Mouse (Mus musculus) thymus, adult 2 months (tissue): ENCODE data around the gene Rgs6. TPM values are rescaled to one million over a fixed set of nuclear protein-coding genes. Genes with fewer than 3 reads are reported as not detected.

Experiments used
- DNase-seq: peaks from one replicate; pipeline ENCODE4 v3.0.0; 2021
- H3K27ac ChIP-seq: fragments of 200-500 bp; 2 replicates; pipeline ENCODE4 v1.5.1; 2012; ENCODE audit warnings: low read length, control low read depth; ENCODE audit not compliant: control insufficient read depth, insufficient read depth
- H3K27me3 ChIP-seq: fragments of 200-500 bp; 2 replicates; pipeline ENCODE4 v1.6.1; 2012; ENCODE audit warnings: mild to moderate bottlenecking, low read length, moderate library complexity, mixed read lengths; ENCODE audit not compliant: control insufficient read depth, insufficient read depth
- H3K36me3 ChIP-seq: fragments of 200-500 bp; 2 replicates; pipeline ENCODE4 v1.6.1; 2012; ENCODE audit warnings: mild to moderate bottlenecking, low read length, moderate library complexity; ENCODE audit not compliant: control insufficient read depth, insufficient read depth
- H3K4me1 ChIP-seq: fragments of 200-500 bp; replicated peaks from 2 replicates; pipeline ENCODE4 v1.6.1; 2012; ENCODE audit warnings: low read length; ENCODE audit not compliant: control insufficient read depth, insufficient read depth
- H3K4me3 ChIP-seq: fragments of 200-500 bp; 2 replicates; pipeline ENCODE4 v1.5.1; 2012; ENCODE audit warnings: mild to moderate bottlenecking, low read length, control low read depth, moderate library complexity; ENCODE audit not compliant: control insufficient read depth, insufficient read depth
- CTCF ChIP-seq: fragments of 200-500 bp; IDR thresholded peaks from 2 replicates; pipeline ENCODE4 v1.5.1; 2012; ENCODE audit warnings: mild to moderate bottlenecking, control low read depth, low read length, moderate library complexity, borderline replicate concordance; ENCODE audit not compliant: control insufficient read depth, poor library complexity, insufficient read depth; ENCODE audit errors: extremely low read depth
- POLR2A ChIP-seq: fragments of 200-500 bp; IDR thresholded peaks from 2 replicates; pipeline ENCODE4 v1.6.1; 2012; ENCODE audit warnings: mild to moderate bottlenecking, low read length, control low read depth, moderate library complexity; ENCODE audit not compliant: control insufficient read depth, poor library complexity, insufficient read depth; ENCODE audit errors: extremely low read depth
- WGBS: fragments of 180-500 bp; shearing (Covaris S2); methylation state at CpG from one replicate; pipeline ENCODE4 v1.1.7; 2018; 5-methylcytosine and 5-hydroxymethylcytosine counted together
- polyA plus RNA-seq: library from polyadenylated mRNA; depleted of rRNA; stranded (reverse); fragments of >200 nt; gene quantifications from 2 replicates; pipeline ENCODE4 v1.2.3, GENCODE M21; 2012

The Rgs6 gene
- polyA plus RNA-seq, 1 experiment, result 0.46 TPM

DNA sequence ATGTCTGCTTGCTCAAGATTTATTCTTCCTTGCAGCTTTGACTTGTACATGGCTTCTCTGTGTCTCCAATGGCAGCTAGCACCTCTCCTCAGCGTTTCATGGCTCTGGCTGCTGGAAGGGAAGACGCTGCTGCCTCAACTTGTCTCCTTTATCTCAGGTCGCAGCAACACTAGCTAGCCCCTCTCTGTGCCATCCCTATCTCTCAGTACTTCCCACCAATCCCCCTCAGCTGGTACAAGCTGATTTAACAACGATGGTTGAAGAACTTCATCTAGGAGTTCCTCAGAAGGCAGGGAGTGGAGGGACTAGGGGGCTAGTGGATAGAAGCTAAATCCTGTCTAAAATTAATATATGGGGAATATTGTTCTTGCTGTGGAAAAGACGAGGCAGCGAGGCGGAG is 503.9 kb downstream of the Rgs6 start:
- Histone ChIP-seq H3K36me3 (no peaks in the 10 kb centered on the region), H3K27ac (no peak overlapping the region), H3K4me1 (no peaks in the 10 kb centered on the region), H3K27me3 (no peaks in the 10 kb centered on the region), H3K4me3 (no peak overlapping the region)
- TF ChIP-seq CTCF (no peak), POLR2A (no peak)
- WGBS, result 88% methylated on average over 7 of the region's 7 CpGs
- DNase-seq, result no peak

DNA sequence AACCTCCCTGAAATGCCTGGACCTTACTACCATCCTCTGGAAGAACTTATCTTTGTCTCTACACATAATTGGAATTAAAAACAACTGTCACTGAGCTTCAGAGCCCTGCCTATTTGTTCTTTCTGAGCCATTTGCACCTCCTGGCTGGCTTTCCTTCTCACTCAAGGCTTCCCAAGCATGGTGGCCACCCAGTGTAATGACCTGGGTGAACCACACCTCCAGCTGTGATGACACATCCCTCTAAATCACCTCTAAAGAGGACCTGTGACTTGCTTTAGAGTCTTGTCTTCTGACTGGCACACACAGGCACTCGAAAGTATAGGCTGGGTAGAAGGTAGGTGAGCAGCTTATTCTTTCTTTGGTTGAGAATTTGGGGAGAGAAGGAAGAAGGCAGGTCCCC is 509.7 kb downstream of the Rgs6 start:
- no peak for DNase-seq
- no peak overlapping the region for H3K4me3 ChIP-seq
- WGBS, result 65% methylated on average over 1 of the region's 1 CpGs
- TF ChIP-seq CTCF (no peak), POLR2A (no peak)
- no peak overlapping the region for H3K27ac ChIP-seq
- no peaks in the 10 kb centered on the region for H3K4me1 ChIP-seq
- H3K36me3 ChIP-seq, result no peaks in the 10 kb centered on the region
- no peaks in the 10 kb centered on the region for H3K27me3 ChIP-seq

DNA sequence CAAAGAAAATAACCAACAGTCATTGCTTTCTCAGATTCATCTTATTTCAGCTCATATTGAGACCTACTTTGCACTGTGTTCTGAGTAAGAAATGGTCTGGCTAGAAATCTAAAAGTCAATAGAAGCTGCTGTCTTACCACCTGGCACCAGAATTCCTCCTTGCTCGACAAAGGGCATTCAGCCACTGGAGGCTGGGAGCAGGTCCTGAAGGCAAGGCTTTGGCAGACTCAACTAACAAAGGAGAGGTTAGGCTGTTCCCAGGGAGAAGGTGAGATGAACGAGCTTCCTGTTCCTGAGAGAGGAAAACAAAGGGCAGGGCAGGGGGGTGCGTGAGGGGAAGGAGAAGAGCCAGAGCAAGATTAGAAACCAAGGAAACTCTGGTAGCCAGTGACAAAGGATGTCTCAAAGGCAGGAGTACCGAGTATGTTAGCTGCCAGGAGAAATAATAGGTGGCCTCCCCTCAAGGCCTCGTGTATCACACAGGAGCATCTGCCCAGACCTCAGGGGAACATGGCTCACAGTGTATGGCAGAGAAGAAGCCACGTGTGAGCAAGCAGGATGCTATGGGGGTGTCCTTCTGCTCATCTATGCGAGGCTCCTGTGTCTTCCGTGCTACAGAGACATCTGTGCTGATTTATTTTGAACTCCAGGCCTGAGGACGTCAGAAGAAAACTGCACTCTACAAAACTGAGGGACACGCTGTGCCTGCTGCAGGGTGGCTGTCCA is 510.7 kb downstream of the Rgs6 start:
- H3K4me1 ChIP-seq, result no peaks in the 10 kb centered on the region
- H3K36me3 ChIP-seq, result no peaks in the 10 kb centered on the region
- no peak overlapping the region for H3K27ac ChIP-seq
- H3K4me3 ChIP-seq, result no peak overlapping the region
- H3K27me3 ChIP-seq, result no peaks in the 10 kb centered on the region
- DNase-seq, result no peak
- WGBS, result 63% methylated on average over 10 of the region's 10 CpGs
- no peak for TF ChIP-seq CTCF
- TF ChIP-seq POLR2A, result no peak

DNA sequence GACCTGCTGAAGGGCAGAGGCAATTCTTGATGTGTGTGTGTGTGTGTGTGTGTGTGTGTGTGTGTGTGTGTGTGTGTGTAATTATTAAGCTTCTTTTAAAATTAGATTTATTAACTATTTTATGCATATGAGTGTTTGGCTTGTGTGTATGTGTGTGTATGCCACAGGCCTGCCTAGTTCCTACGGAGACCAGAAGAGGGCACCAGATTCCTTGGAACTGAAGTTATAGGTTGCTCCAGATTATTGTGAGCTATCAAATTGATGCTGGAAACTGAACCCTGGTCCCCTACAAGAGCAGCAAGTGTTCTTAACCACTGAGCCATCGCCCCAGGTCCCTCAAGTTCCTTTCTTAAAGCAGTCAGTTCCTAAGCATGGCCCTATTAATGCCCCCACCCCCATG is 511.8 kb downstream of the Rgs6 start:
- Histone ChIP-seq H3K4me3 (no peak overlapping the region), H3K27me3 (no peaks in the 10 kb centered on the region), H3K27ac (no peak overlapping the region), H3K4me1 (no peaks in the 10 kb centered on the region), H3K36me3 (no peaks in the 10 kb centered on the region)
- no peak for DNase-seq
- TF ChIP-seq CTCF, result no peak
- WGBS, result 98% methylated on average over 2 of the region's 2 CpGs

DNA sequence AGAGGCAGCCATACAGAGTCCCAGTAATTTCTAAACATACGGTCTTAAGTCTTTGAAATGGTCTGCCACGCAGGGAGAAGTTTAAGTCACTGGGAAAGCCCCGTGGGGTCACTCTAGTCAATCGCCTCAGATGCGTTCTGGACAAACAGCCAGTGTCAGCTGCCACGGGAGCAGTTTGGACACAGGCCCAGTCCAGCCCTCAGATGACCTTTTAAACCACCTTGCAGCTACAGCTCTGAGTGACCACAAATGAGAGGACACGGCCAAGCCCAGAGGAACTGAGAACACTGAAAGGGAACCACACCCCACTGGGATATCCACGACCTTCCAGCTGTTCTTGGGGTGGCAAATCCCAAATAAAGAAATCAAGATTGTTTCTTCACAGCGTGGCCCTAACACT is 512.3 kb downstream of the Rgs6 start:
- no peaks in the 10 kb centered on the region for H3K4me1 ChIP-seq
- 86% methylated on average over 9 of the region's 9 CpGs for WGBS
- TF ChIP-seq CTCF, result no peak
- no peak for TF ChIP-seq POLR2A
- no peak overlapping the region for H3K27ac ChIP-seq
- H3K36me3 ChIP-seq, result no peaks in the 10 kb centered on the region
- DNase-seq, result no peak
- no peak overlapping the region for H3K4me3 ChIP-seq
- H3K27me3 ChIP-seq, result no peaks in the 10 kb centered on the region

DNA sequence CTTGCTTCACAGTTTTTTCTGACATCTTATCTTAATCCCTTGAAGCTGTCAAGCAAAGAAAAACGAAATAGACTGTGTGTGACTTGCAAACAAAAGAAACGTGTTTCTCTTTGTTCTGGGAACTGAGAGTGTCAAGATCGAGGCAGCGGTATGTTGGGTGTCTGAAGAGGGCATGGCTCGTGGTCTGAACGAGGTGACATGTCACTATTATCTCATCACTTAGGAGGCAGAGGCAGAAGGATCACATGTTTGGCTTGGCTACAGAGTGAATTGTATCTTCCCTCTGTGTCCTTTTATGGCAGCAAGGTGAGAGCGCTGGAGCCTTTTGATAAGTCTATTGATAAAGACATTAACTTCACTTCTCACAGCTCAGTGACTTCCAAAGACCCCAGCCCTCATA is 512.8 kb downstream of the Rgs6 start:
- DNase-seq, result no peak
- no peaks in the 10 kb centered on the region for H3K4me1 ChIP-seq
- WGBS, result 72% methylated on average over 7 of the region's 7 CpGs
- no peaks in the 10 kb centered on the region for H3K27me3 ChIP-seq
- H3K36me3 ChIP-seq, result no peaks in the 10 kb centered on the region
- H3K27ac ChIP-seq, result no peak overlapping the region
- H3K4me3 ChIP-seq, result no peak overlapping the region
- TF ChIP-seq CTCF, result no peak
- no peak for TF ChIP-seq POLR2A
